Mouse (Mus musculus): ENCODE data around the gene Sfn.

GRCm38 (mm10) chr4:133584059-133584951 is 17.7 kb downstream of the Sfn start, which contains the start of gene Gpn2:
- TF ChIP-seq CTCF (IDR thresholded peaks at IDR 0.05; ENCODE audit: low read depth) = no peak
- no peak for TF ChIP-seq EP300 (optimal IDR thresholded peaks at IDR 0.05)

Data from stomach, postnatal 0 days (tissue).